Mouse (Mus musculus) kidney, adult 11 months (tissue): ENCODE data around the gene Stk40.
A peak's percentile ranks its signal among the peaks of the same experiment; 100 is the strongest.
"Not testable (repeated sequence)": the region's sequence is repeated elsewhere in the genome, so short reads cannot be mapped to it uniquely, and the experiment has no call there.

Experiments
- DNase-seq: peaks from one replicate; pipeline ENCODE4 v3.0.0; 2022

Gene Stk40

GRCm38 (mm10) chr4:126103590-126104068, at the start of gene Stk40:
TSS of gene Stk40 (plus strand) at chr4:126103957.
- DNase-seq, result peak; percentile 97

- no peak for DNase-seq
Observed at GRCm38 (mm10) chr4:126057207-126058133, 46.3 kb upstream of the Stk40 start.

- DNase-seq, result peak; percentile 93
Observed at GRCm38 (mm10) chr4:126058134-126058996, 45.4 kb upstream of the Stk40 start, which contains the start of gene Oscp1. TSS of gene Oscp1 (plus strand) at chr4:126058565.

- DNase-seq, result no peak
Observed at GRCm38 (mm10) chr4:126058997-126059362, 44.8 kb upstream of the Stk40 start.

GRCm38 (mm10) chr4:126062856-126063255, 40.9 kb upstream of the Stk40 start:
- no peak for DNase-seq

- DNase-seq, result no peak
Observed at GRCm38 (mm10) chr4:126065241-126065640, 38.5 kb upstream of the Stk40 start.

GRCm38 (mm10) chr4:126067401-126068077, 36.2 kb upstream of the Stk40 start:
- DNase-seq, result no peak

- no peak for DNase-seq
Observed at GRCm38 (mm10) chr4:126068842-126069241, 34.9 kb upstream of the Stk40 start.

- no peak for DNase-seq
Observed at GRCm38 (mm10) chr4:126077833-126078232, 25.9 kb upstream of the Stk40 start.

GRCm38 (mm10) chr4:126079266-126079665, 24.5 kb upstream of the Stk40 start:
- no peak for DNase-seq

GRCm38 (mm10) chr4:126081601-126082000, 22.2 kb upstream of the Stk40 start:
- no peak for DNase-seq

GRCm38 (mm10) chr4:126083021-126083420, 20.7 kb upstream of the Stk40 start:
- DNase-seq, result no peak

- DNase-seq, result no peak
Observed at GRCm38 (mm10) chr4:126084382-126084781, 19.4 kb upstream of the Stk40 start.

- peak; percentile 79 for DNase-seq
Observed at GRCm38 (mm10) chr4:126085996-126086576, 17.7 kb upstream of the Stk40 start.

GRCm38 (mm10) chr4:126090101-126090847, 13.5 kb upstream of the Stk40 start:
- peak; percentile 48 for DNase-seq

- no peak for DNase-seq
Observed at GRCm38 (mm10) chr4:126090848-126091124, 13.0 kb upstream of the Stk40 start.

- DNase-seq, result no peak
Observed at GRCm38 (mm10) chr4:126091873-126092272, 11.9 kb upstream of the Stk40 start.

GRCm38 (mm10) chr4:126095622-126096430, 7.9 kb upstream of the Stk40 start:
- not testable (repeated sequence) for DNase-seq

GRCm38 (mm10) chr4:126096464-126097111, 7.2 kb upstream of the Stk40 start, which contains the start of gene Lsm10:
TSS of gene Lsm10 (plus strand) at chr4:126096623.
- DNase-seq, result peak; percentile 97

GRCm38 (mm10) chr4:126097711-126098253, 6.0 kb upstream of the Stk40 start:
- no peak for DNase-seq
